Mouse (Mus musculus) mesoderm, embryonic 11.5 days (tissue): ENCODE measurements at regions not wholly inside any gene's neighbourhood (a gene's known extent, or its start where the extent isn't known, plus 50 kb on each side); places are given as distances from the start of the nearest gene placed in this dataset.
A peak's percentile ranks its signal among the peaks of the same experiment; 100 is the strongest.

Experiments
- DNase-seq: peaks from one replicate; pipeline ENCODE4 v3.0.0-alpha.2; 2012; ENCODE audit warnings: low read depth, low spot score

GRCm38 (mm10) chr6:31317741-31318225 is 80.8 kb upstream of the Mkln1 start:
- no peak for DNase-seq

GRCm38 (mm10) chr6:31318506-31318905 is 80.0 kb upstream of the Mkln1 start:
- DNase-seq = peak; percentile 30

- DNase-seq = no peak
These were observed 79.1 kb upstream of the Mkln1 start for GRCm38 (mm10) chr6:31319431-31319830.

DNA sequence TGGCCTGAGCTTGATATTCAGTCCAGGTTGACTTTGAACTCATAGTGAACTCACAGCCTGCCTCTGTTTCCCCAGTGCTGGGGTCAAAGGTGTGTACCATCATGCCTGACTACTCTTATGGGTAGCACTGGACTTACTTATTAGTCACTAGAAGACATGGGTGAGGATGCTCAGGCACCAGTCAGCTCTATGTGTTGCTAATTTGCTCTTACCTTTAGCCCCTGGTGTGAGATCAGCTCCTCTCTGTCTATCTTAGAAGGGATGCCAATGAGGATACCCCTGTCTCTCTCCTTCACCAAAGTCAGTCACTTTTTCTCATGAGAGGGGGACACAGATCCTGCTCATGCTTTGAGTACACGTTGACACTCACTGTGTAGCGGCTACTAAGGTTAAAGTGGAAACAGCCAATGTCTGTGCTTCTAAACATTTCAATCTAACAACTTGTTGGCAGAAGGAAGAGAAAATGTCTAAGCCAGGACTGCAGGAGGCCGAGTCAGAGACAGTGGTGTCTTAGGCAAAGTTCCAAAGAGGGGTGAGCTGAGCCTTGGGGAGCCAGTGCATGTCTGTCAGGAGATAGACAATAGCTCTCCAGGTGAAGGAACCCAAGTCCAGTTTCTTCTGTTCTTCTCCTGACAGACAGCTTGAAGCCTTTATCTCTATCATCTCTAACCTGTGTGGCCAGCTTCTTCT is 78.2 kb upstream of the Mkln1 start:
- no peak for DNase-seq

GRCm38 (mm10) chr6:31321066-31321846 is 77.3 kb upstream of the Mkln1 start:
- no peak for DNase-seq

GRCm38 (mm10) chr6:31321902-31322301 is 76.6 kb upstream of the Mkln1 start:
- no peak for DNase-seq

- no peak for DNase-seq
These were observed 75.0 kb upstream of the Mkln1 start for GRCm38 (mm10) chr6:31323228-31324190.

- DNase-seq = no peak
These were observed 73.8 kb upstream of the Mkln1 start for GRCm38 (mm10) chr6:31324717-31325116.

GRCm38 (mm10) chr6:31325621-31326020 is 72.9 kb upstream of the Mkln1 start:
- no peak for DNase-seq

DNA sequence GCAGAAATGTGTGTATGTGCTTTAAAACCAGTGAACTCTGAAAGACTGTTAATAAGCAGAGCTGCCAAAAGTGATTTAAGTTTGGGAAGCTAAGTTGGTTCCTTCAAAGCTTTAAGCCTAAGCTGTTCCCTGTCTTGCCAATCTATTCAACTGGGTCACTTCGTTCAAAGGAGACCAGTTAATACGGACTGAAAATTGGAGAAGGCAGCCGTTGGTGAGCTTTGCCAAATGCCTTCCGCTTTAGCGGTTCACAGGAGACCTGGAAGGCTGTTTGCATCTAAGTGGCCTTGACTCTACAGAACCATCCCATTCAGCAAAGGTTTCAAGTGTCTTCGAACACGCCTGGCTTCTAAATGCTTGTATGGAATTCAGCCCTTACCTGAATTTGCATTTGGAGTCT is 68.2 kb upstream of the Mkln1 start:
- no peak for DNase-seq

DNA sequence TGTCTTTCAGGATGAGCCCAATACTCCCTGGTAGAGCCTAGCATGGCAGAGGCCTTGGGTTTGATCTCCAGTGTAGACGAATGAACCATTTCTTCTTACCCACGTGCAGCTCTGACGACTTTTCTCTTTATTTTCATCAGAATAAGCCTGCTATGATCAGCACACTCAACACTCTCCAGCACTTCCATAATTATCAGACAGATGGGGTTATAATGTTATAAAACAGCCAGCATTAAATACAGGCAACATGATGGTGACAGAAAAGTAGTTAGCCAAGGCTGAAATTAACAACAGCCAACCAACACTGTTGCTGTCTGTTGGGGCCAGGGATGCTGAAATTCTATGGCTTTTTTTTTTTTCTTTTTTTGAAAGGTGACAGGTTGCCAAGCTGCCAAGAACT is 67.7 kb upstream of the Mkln1 start:
- DNase-seq = no peak

GRCm38 (mm10) chr6:31332254-31332653 is 66.3 kb upstream of the Mkln1 start:
- no peak for DNase-seq

DNA sequence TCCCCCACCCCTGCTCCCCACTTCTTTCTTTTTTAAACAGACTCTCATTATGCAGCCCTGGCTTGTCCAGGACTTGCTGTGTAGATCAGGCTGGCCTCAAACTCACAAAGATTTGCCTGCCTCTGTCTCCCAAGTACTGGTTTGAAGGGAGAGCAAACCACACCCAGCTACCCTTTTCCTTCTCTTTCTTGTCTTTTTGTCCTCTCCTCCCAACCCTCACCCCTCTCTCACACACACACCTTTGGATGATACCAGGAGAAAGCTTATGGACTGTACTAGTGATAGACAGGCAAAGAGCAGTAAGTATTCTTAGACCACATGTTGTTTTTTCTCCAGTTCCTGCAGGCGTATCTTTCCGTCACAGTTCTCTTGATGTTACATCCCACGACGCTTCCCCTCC is 65.8 kb upstream of the Mkln1 start:
- DNase-seq = no peak

GRCm38 (mm10) chr6:31333228-31333922 is 65.2 kb upstream of the Mkln1 start:
- peak; percentile 21 for DNase-seq

DNA sequence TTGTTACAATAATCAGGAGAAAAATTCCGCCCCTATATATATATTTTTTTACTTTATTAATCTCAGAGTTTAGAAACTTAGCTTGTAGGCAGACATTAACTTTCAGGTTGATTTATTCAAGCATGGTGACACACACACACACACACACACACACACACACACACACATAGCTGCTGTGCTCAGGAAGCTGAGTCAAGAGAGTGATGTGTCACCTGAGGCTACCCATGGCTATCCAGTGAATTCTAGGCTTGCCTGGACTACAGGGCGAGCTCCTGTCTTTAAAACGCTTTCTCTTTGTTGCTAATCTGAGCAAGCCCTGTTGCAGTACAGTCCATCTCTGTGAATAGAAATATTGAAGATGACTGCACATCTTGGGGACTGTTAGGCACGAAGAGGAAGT is 64.4 kb upstream of the Mkln1 start:
- no peak for DNase-seq

- no peak for DNase-seq
These were observed 59.2 kb upstream of the Mkln1 start for GRCm38 (mm10) chr6:31339122-31339947.

GRCm38 (mm10) chr6:31339948-31340250 is 58.6 kb upstream of the Mkln1 start:
- no peak for DNase-seq

- no peak for DNase-seq
These were observed 53.0 kb upstream of the Mkln1 start for GRCm38 (mm10) chr6:31345366-31346084.

DNA sequence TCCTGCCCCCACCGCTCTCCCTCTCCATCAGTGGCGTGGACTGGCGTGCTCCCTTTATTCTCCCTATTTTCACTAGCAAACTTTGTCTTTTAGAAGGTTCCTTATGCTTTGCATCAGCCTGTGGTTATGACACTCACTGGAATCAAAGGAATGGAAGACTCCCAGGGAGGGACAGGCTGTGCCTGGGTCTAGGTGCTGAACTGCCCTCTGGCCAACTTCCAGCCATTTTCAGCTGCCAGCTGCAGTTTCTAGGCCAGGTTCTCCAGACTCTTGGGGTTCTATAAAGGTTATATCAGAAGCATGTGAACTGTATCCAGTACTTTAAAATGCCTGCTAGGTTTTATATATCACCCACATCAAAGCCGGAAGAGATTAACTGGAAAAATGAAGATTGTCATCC is 50.2 kb upstream of the Mkln1 start:
- DNase-seq = no peak
